Mouse (Mus musculus) bone marrow macrophage, adult 2 months (primary cell): ENCODE data around the gene Hras.

Source experiments
- CTCF ChIP-seq: IDR thresholded peaks from 2 replicates; pipeline ENCODE4 v1.5.1; 2012; ENCODE audit warnings: low read depth, mild to moderate bottlenecking, low read length, moderate library complexity
- POLR2A ChIP-seq: IDR thresholded peaks from 2 replicates; pipeline ENCODE4 v1.6.1; 2012; ENCODE audit warnings: mild to moderate bottlenecking, low read depth, low read length, borderline replicate concordance

- no peak for TF ChIP-seq CTCF
- no peak for TF ChIP-seq POLR2A
Measured at GRCm38 (mm10) chr7:141198121-141198520, 4.3 kb upstream of the Hras start.
